Mouse (Mus musculus) layer of hippocampus, adult 11-12 months (tissue): ENCODE data around the gene Nrbf2.

Source experiments
- DNase-seq: peaks from one replicate; pipeline ENCODE4 v3.0.0; 2022; ENCODE audit warnings: low spot score

Gene Nrbf2

GRCm38 (mm10) chr10:67295331-67295730 is 10.2 kb upstream of the Nrbf2 start:
- no peak for DNase-seq

DNA sequence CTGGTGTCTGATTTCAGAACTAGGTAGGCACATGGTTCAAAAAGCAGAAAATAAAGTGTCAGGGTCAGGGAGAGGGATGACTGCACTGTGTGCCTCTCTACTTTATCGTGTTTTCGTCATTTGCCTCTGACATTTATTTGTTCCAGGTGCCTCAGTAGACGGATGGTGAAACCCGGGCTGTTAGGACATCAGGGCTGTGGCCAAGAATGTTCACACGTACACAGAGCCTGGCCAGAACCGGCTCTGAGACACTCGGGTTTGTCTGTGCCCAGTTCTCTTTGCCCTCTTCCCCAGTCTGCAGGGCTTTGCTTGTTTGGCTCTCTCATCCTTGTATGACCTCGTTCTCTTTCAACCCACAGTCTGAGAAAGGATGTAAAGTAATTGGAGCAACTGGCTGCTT is 6.0 kb upstream of the Nrbf2 start:
- DNase-seq: no peak

DNA sequence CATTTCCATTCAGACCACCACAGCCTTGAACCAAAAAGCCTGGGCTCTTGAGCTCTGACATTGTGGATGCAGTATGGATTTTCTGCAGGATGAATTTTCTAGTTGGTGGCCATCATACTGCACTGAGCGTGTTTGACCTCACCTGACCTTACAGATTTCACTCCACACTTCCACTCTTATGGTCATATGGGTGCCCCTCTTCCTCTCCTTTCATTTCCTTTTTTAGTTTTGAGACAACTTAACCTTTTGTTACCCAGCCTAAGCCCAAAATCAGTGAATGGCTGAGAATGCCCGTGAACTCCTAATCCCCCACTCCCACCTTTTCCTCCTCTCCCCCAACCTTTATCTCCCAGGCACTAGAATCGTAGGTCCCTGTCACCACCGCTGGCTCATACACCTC is 5.5 kb upstream of the Nrbf2 start:
- DNase-seq: no peak

DNA sequence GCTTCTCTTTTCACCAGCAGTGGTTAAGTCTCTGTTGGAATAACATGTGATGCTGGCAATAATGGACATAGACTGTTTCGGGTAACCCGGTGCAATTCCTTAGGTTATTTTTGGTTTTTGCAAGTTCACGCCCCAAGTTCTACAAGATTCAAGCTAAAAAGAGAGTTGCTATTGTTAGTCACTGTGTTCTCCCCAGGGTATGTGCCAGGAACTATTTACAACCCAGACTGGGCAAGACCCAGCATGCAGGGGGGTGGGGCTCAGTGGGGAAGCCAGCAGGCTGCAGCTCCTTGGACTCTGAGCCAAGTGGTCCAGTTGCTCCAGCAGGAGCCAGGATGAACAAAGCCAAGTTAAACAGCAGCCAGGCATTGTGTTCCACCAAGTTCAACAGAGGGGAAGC is 2.8 kb upstream of the Nrbf2 start:
- peak; percentile 80 for DNase-seq

DNA sequence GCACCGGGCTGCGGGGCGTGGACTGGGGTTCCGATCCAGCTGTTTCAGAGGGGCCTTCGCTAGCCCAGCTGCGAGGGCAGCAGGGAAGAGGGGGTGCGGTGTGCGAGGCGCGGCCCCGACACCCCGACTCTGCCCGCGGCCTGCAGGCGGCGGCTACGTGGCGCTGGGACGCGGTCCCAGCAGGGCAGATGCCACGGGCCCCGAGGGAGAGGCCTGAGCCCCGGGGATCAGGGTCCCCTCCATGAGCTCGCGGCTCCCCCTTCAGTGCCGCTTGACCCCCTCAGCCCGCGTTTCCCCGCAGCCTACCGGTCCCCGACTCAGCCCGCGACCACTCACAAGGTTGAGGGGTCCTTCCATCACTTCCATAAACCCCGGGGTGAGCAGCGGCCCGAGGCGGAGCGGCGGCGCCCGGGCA is 337 bp downstream of the Nrbf2 start:
- DNase-seq: no peak

- DNase-seq: no peak
Measured at GRCm38 (mm10) chr10:67284311-67284710, 794 bp downstream of the Nrbf2 start.

DNA sequence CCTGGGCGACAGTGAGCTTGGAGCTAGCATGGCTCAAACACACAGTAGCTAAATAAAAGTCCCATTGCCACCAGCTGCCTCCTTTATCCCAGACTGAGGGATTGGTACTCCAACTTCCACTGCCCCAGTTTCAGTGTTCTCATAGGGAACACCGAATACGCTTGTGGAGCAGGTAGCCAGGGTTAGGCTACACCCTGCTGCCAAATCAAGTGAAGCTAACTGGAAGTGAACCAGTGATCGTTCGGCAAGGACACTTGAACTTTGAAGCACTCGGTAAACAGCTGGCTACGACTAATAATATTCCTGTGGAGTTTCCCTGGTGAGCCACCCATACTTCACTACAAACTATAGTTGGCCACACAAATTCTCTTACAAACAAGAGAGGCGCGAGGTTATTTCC is 1.6 kb downstream of the Nrbf2 start:
- DNase-seq: no peak

DNA sequence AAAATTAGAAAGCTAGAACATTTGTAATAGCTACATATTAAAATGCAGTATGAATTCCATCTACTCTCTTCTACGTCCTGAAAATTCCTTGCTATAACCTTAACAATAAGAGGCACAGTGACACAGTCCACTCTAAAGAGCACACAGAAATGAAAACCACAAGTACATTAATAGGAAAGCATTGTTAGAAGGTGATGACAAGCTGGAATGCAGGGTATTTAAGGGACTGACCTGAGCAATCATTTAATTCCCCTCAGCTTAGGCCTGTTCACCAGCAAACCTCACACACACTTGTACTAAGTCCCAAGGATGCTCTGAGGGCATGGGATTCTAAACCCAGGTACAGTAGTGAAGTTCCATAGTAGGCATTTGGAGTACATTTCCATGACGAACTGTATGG is 2.6 kb downstream of the Nrbf2 start:
- no peak for DNase-seq

- DNase-seq: no peak
Measured at GRCm38 (mm10) chr10:67281852-67282251, 3.3 kb downstream of the Nrbf2 start.

- no peak for DNase-seq
Measured at GRCm38 (mm10) chr10:67275916-67276315, 9.2 kb downstream of the Nrbf2 start.

DNA sequence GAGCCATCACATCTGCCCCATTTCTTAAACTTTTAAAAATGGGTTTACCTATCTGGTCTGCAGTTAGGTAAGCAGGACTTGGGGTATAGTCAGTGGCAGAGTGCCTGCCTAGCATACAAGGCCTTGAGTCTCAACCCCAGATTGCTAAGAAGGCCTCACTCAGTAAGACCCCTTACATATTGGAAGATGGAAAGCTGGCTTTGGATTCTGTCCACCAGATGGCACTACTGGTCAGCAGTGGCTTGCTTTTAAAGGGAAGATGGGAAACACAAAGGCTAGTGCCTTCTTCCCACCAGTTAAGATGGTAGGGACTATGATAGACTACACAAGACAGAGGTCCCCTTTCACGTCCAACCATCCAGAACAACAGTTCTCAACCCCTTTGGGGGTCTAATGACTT is 20.3 kb downstream of the Nrbf2 start:
- DNase-seq: peak; percentile 68

- DNase-seq: no peak
Measured at GRCm38 (mm10) chr10:67253115-67253514, 32.0 kb downstream of the Nrbf2 start.

- no peak for DNase-seq
Measured at GRCm38 (mm10) chr10:67252353-67252752, 32.8 kb downstream of the Nrbf2 start.

- DNase-seq: no peak
Measured at GRCm38 (mm10) chr10:67250846-67251245, 34.3 kb downstream of the Nrbf2 start.

- DNase-seq: no peak
Measured at GRCm38 (mm10) chr10:67249486-67249885, 35.6 kb downstream of the Nrbf2 start.

DNA sequence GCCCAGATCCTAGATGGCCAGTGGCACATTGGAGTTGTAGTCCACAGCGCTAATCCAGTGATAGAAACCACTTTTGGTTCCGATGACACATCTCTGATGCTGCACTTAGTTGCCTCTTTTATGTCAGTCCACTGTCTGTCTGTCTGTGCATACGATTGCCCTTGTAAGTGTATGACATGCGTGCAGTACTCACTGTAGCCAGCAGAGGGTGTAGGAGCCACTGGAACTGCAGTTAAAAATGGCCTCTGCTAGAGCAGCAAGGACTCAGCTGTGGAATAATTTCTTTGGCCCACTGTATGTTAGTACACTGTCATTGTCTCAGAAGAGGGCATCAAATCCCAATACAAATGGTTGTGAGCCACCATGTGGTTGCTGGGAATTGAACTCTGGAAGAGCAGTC is 38.0 kb downstream of the Nrbf2 start:
- peak; percentile 51 for DNase-seq

DNA sequence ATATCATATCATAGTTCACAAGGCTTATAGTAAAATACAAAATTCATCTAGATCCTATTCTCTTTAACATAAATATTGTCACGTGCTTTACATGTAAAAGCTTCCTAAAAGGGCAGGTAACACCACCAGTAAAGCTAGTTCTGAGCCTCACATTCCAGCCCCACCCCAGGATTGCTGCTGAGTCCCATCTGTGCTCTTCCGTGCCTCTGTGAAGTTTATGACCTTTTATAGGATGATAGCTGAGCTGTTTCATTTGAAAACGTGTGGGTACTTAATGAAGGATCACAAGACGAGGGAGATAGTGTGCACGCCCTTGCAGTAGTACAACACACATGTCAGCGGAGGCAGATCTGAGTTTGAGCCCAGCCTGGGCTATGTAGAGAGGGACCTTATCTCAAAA is 54.7 kb downstream of the Nrbf2 start:
- DNase-seq: no peak

- DNase-seq: no peak
Measured at GRCm38 (mm10) chr10:67226543-67226942, 58.6 kb downstream of the Nrbf2 start.

DNA sequence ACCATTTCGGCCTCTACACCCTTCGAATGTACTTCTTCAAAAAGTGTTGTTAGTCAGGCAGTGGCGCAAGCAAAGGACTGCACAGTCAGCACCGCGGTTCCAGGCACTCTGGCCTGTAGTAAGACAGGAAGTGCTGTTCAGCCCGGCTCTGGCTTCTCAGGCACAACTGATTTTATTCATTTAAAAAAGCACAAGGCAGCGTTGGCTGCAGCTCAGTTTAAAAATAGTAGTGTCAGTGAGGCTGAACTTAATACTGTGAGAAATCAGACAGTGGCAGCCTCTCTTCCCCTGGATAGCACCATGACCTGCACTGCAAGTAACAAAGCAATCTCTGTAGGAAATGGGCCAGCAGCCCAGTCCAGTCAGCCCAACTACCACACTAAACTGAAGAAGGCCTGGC is 59.0 kb downstream of the Nrbf2 start:
- DNase-seq: peak; percentile 59

- no peak for DNase-seq
Measured at GRCm38 (mm10) chr10:67225528-67225927, 59.6 kb downstream of the Nrbf2 start.

DNA sequence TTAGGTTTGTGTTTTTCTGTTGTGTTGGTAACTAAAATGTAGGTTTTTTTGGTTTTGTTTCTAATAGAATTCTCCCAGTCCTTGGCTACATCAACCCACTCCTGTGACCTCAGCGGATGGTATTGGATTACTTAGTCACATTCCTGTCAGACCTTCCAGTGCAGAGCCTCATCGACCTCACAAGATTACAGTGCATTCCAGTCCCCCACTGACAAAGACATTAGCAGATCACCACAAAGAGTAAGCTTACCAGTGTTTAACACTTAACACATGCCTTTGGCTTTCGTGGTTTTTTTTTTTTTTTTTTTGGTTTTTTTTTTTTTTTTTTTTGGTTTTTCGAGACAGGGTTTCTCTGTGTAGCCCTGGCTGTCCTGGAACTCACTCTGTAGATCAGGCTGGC is 61.2 kb downstream of the Nrbf2 start:
- no peak for DNase-seq

- no peak for DNase-seq
Measured at GRCm38 (mm10) chr10:67221284-67221683, 63.8 kb downstream of the Nrbf2 start.

GRCm38 (mm10) chr10:67220251-67220650 is 64.9 kb downstream of the Nrbf2 start:
- no peak for DNase-seq

- DNase-seq: no peak
Measured at GRCm38 (mm10) chr10:67218873-67219565, 66.1 kb downstream of the Nrbf2 start.

- no peak for DNase-seq
Measured at GRCm38 (mm10) chr10:67216872-67217271, 68.2 kb downstream of the Nrbf2 start.
